Mouse (Mus musculus) heart, embryonic 12.5 days (tissue): ENCODE measurements at regions not wholly inside any gene's neighbourhood (a gene's known extent, or its start where the extent isn't known, plus 50 kb on each side); places are given as distances from the start of the nearest gene placed in this dataset.

ENCODE experiments used
- ATAC-seq: fragments of 200-750 bp; cut with Nextera tagmentation; 2 replicates; pipeline ENCODE4 v1.8.0; 2017; ENCODE audit warnings: moderate TSS enrichment, moderate library complexity; ENCODE audit not compliant: insufficient number of reproducible peaks, low FRiP score
- H3K27ac ChIP-seq: fragments of 300-500 bp; sonication (generic); 2 replicates; pipeline ENCODE4 v1.5.1; 2016; ENCODE audit warnings: mild to moderate bottlenecking, moderate library complexity; ENCODE audit not compliant: poor library complexity, severe bottlenecking
- H3K27me3 ChIP-seq: fragments of 300-500 bp; sonication (generic); replicated peaks from 2 replicates; pipeline ENCODE4 v1.6.1; 2016; ENCODE audit warnings: mild to moderate bottlenecking, moderate library complexity
- H3K36me3 ChIP-seq: fragments of 300-500 bp; sonication (generic); 2 replicates; pipeline ENCODE4 v1.6.1; 2016; ENCODE audit warnings: mild to moderate bottlenecking, moderate library complexity
- H3K4me1 ChIP-seq: fragments of 300-500 bp; sonication (generic); replicated peaks from 2 replicates; pipeline ENCODE4 v1.6.1; 2016; ENCODE audit warnings: mild to moderate bottlenecking
- H3K4me2 ChIP-seq: fragments of 300-500 bp; sonication (generic); 2 replicates; pipeline ENCODE4 v1.6.1; 2016; ENCODE audit warnings: mild to moderate bottlenecking, moderate library complexity
- H3K4me3 ChIP-seq: fragments of 300-500 bp; sonication (generic); 2 replicates; pipeline ENCODE4 v1.5.1; 2016; ENCODE audit warnings: mild to moderate bottlenecking
- H3K9ac ChIP-seq: fragments of 300-500 bp; sonication (generic); 2 replicates; pipeline ENCODE4 v1.6.1; 2016; ENCODE audit warnings: mild to moderate bottlenecking, moderate library complexity
- H3K9me3 ChIP-seq: fragments of 300-500 bp; sonication (generic); replicated peaks from 2 replicates; pipeline ENCODE4 v1.6.1; 2016; ENCODE audit warnings: mild to moderate bottlenecking, moderate library complexity
- WGBS: fragments of 180-500 bp; shearing (Covaris S2); methylation state at CpG from one replicate; pipeline ENCODE4 v1.1.7; 2016; 5-methylcytosine and 5-hydroxymethylcytosine counted together

- ATAC-seq, result no peak
Observed at GRCm38 (mm10) chr2:50832471-50832870, 316.4 kb downstream of the Rnd3 start.

GRCm38 (mm10) chr2:50830056-50830720 is 318.7 kb downstream of the Rnd3 start:
- H3K9ac ChIP-seq, result no peak overlapping the region
- H3K4me3 ChIP-seq, result no peak overlapping the region
- H3K27ac ChIP-seq, result no peak overlapping the region
- H3K36me3 ChIP-seq, result no peaks in the 10 kb centered on the region
- no peak for ATAC-seq
- WGBS, result 65% methylated on average over 5 of the region's 5 CpGs
- H3K9me3 ChIP-seq, result no peaks in the 10 kb centered on the region
- H3K4me1 ChIP-seq, result peaks cover 11% of the 10 kb centered on the region
- no peaks in the 10 kb centered on the region for H3K27me3 ChIP-seq
- no peak overlapping the region for H3K4me2 ChIP-seq

More at GRCm38 (mm10) chr2:50832471-50832870, 316.4 kb downstream of the Rnd3 start:
- H3K9ac ChIP-seq, result no peak overlapping the region
- no peak overlapping the region for H3K4me2 ChIP-seq
- peaks cover 15% of the 10 kb centered on the region for H3K4me1 ChIP-seq
- no peak overlapping the region for H3K4me3 ChIP-seq
- H3K9me3 ChIP-seq, result no peaks in the 10 kb centered on the region
- WGBS, result 65% methylated on average over 4 of the region's 4 CpGs
- H3K27ac ChIP-seq, result no peak overlapping the region
- H3K36me3 ChIP-seq, result no peaks in the 10 kb centered on the region
- H3K27me3 ChIP-seq, result no peaks in the 10 kb centered on the region

GRCm38 (mm10) chr2:50827097-50827496 is 321.8 kb downstream of the Rnd3 start:
- Histone ChIP-seq H3K36me3 (no peaks in the 10 kb centered on the region), H3K9me3 (0 out of 2 replicates have a peak, but pooled peaks cover 4% of the 10 kb centered on the region), H3K4me3 (no peak overlapping the region), H3K9ac (no peak overlapping the region), H3K4me1 (peaks cover 7% of the 10 kb centered on the region; the same call in 1 of the 2 replicates), H3K27ac (no peak overlapping the region), H3K4me2 (no peak overlapping the region), H3K27me3 (no peaks in the 10 kb centered on the region)
- whole genome bisulfite sequencing, result 76% methylated on average over 5 of the region's 5 CpGs
- no peak for ATAC-seq

DNA sequence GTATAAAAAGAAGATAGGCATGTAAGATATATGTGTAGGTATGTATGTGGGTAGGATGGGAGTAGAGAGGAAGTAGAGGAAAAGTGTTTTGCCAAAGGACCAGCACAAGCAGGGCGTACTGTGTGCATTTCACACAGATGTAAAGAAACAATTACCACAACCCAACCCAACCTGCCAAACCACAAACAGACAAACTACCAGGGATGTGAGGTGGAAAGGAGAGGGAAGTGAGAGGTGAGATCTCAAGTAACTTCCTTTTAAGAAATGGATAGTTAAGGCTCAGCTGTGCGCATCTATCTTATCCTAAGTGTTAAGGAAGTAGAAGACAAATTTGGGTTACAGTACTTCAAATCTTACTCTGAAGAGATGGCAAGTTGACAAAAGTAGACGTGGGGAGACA is 322.4 kb downstream of the Rnd3 start:
- H3K9me3 ChIP-seq, result 0 out of 2 replicates have a peak, but pooled peaks cover 4% of the 10 kb centered on the region
- 85% methylated on average over 3 of the region's 3 CpGs for WGBS
- no peaks in the 10 kb centered on the region for H3K36me3 ChIP-seq
- no peak overlapping the region for H3K27ac ChIP-seq
- H3K9ac ChIP-seq, result no peak overlapping the region
- ATAC-seq, result no peak
- no peak overlapping the region for H3K4me3 ChIP-seq
- H3K4me2 ChIP-seq, result no peak overlapping the region
- no peaks in the 10 kb centered on the region for H3K27me3 ChIP-seq
- H3K4me1 ChIP-seq, result peaks cover 7% of the 10 kb centered on the region; the same call in 1 of the 2 replicates

- H3K4me2 ChIP-seq, result no peak overlapping the region
- no peak overlapping the region for H3K9ac ChIP-seq
- 80% methylated on average over 5 of the region's 5 CpGs for WGBS
- no peak for ATAC-seq
- no peaks in the 10 kb centered on the region for H3K36me3 ChIP-seq
- no peaks in the 10 kb centered on the region for H3K27me3 ChIP-seq
- H3K4me3 ChIP-seq, result no peak overlapping the region
- no peak overlapping the region for H3K27ac ChIP-seq
- H3K9me3 ChIP-seq, result 0 out of 2 replicates have a peak, but pooled peaks cover 4% of the 10 kb centered on the region
- H3K4me1 ChIP-seq, result peaks cover 7% of the 10 kb centered on the region; the same call in 1 of the 2 replicates
Observed at GRCm38 (mm10) chr2:50825626-50826025, 323.3 kb downstream of the Rnd3 start.

DNA sequence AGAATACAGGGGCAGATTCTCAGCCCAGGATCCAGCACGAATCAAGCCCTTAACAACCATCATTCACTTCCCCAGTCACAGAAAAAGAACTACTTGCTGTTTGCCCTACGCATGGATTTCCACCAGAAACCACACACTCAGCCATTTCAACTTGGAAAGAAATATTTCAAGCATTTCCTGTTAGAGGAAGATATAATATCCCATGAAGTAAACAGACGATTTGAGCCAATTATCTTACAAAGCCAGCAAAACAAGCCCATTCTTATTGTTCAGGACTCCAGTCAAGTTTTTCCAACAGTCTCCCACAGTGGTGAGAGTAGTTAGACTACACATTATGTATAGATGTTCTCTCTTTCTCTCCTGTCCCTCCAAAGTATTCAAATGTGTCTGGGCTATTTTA is 324.1 kb downstream of the Rnd3 start:
- H3K9me3 ChIP-seq, result 0 out of 2 replicates have a peak, but pooled peaks cover 4% of the 10 kb centered on the region
- H3K27me3 ChIP-seq, result no peaks in the 10 kb centered on the region
- no peak overlapping the region for H3K4me3 ChIP-seq
- no peak overlapping the region for H3K4me2 ChIP-seq
- WGBS, result 53% methylated on average over 3 of the region's 3 CpGs
- no peak for ATAC-seq
- no peak overlapping the region for H3K9ac ChIP-seq
- H3K27ac ChIP-seq, result no peak overlapping the region
- no peaks in the 10 kb centered on the region for H3K36me3 ChIP-seq
- H3K4me1 ChIP-seq, result peaks cover 7% of the 10 kb centered on the region; the same call in 1 of the 2 replicates

- Histone ChIP-seq H3K27ac (no peak overlapping the region), H3K9me3 (0 out of 2 replicates have a peak, but pooled peaks cover 4% of the 10 kb centered on the region), H3K4me2 (no peak overlapping the region), H3K4me1 (peaks cover 7% of the 10 kb centered on the region; the same call in 1 of the 2 replicates), H3K4me3 (no peak overlapping the region), H3K36me3 (no peaks in the 10 kb centered on the region), H3K9ac (no peak overlapping the region), H3K27me3 (no peaks in the 10 kb centered on the region)
- no peak for ATAC-seq
Observed at GRCm38 (mm10) chr2:50822738-50823137, 326.2 kb downstream of the Rnd3 start.

- H3K9me3 ChIP-seq, result 0 out of 2 replicates have a peak, but pooled peaks cover 4% of the 10 kb centered on the region
- no peak overlapping the region for H3K4me2 ChIP-seq
- ATAC-seq, result no peak
- H3K9ac ChIP-seq, result no peak overlapping the region
- no peak overlapping the region for H3K27ac ChIP-seq
- no peaks in the 10 kb centered on the region for H3K36me3 ChIP-seq
- peaks cover 12% of the 10 kb centered on the region; the same call in 1 of the 2 replicates for H3K4me1 ChIP-seq
- WGBS, result 79% methylated on average over 5 of the region's 5 CpGs
- H3K27me3 ChIP-seq, result no peaks in the 10 kb centered on the region
- H3K4me3 ChIP-seq, result no peak overlapping the region
Observed at GRCm38 (mm10) chr2:50819305-50819665, 329.6 kb downstream of the Rnd3 start.

- H3K36me3 ChIP-seq, result no peaks in the 10 kb centered on the region
- peaks cover 15% of the 10 kb centered on the region; the same call in 1 of the 2 replicates for H3K4me1 ChIP-seq
- no peak overlapping the region for H3K4me2 ChIP-seq
- WGBS, result 68% methylated on average over 7 of the region's 7 CpGs
- no peak overlapping the region for H3K9ac ChIP-seq
- H3K4me3 ChIP-seq, result no peak overlapping the region
- H3K9me3 ChIP-seq, result no peaks in the 10 kb centered on the region
- H3K27ac ChIP-seq, result no peak overlapping the region
- no peaks in the 10 kb centered on the region for H3K27me3 ChIP-seq
- no peak for ATAC-seq
Observed at GRCm38 (mm10) chr2:50818557-50819304, 330.2 kb downstream of the Rnd3 start.

DNA sequence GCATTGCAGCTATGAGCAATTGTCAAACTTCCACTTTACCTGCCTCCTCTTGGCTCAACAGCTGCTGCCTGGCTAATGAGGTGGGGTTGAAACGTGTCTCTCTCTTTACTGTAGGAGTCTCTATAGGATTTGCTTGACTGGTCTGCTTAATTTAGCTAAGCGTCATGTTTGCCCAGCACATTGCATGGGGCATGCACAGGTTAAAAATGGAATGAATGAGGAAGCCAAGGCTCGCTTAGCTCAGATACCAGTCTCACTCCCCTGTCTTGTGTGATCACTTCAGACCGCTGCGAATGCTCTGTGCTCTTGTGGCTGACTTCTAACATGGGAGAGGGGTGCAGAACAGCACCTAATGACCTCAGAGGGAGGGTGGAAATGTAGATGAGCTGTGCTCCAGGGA is 332.5 kb downstream of the Rnd3 start:
- Histone ChIP-seq H3K27ac (no peak overlapping the region), H3K36me3 (no peaks in the 10 kb centered on the region), H3K4me3 (no peak overlapping the region), H3K9ac (no peak overlapping the region), H3K4me2 (no peak overlapping the region), H3K4me1 (peaks cover 20% of the 10 kb centered on the region), H3K27me3 (no peaks in the 10 kb centered on the region), H3K9me3 (no peaks in the 10 kb centered on the region)
- 70% methylated on average over 5 of the region's 5 CpGs for WGBS
- ATAC-seq, result no peak

DNA sequence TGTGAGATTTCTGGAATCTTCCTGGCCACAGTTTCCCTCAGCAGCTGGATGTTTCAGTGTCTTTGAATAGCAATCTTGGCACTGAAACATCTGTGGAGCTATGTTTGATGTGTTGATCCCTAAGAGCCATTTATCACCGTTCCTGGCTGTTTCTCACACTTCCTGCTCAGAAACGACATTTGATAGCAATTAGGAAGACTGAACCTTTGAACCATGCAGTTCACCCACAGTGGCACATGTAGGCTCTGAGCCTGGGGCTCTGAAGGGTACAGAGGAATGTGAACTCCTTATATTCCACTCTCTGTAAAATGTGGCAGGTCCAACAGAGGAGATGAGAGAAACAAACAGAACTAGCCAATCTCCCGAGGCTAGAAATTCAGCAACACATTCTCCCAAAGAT is 333.4 kb downstream of the Rnd3 start:
- ATAC-seq, result no peak
- Histone ChIP-seq H3K36me3 (no peaks in the 10 kb centered on the region), H3K27me3 (no peaks in the 10 kb centered on the region), H3K4me2 (no peak overlapping the region), H3K9me3 (no peaks in the 10 kb centered on the region), H3K9ac (no peak overlapping the region), H3K4me3 (no peak overlapping the region), H3K4me1 (peaks cover 23% of the 10 kb centered on the region), H3K27ac (no peak overlapping the region)
- WGBS, result 31% methylated on average over 3 of the region's 3 CpGs
